Mouse (Mus musculus) cortical plate, adult 2 months (tissue): ENCODE measurements around the gene Zfhx2. TPM values are rescaled to one million over a fixed set of nuclear protein-coding genes. Genes with fewer than 3 reads are reported as not detected.
A peak's percentile ranks its signal among the peaks of the same experiment; 100 is the strongest.

Experiments
- H3K27ac ChIP-seq: fragments of 200-500 bp; 2 replicates; pipeline ENCODE4 v1.5.1; 2012; ENCODE audit warnings: low read length, control low read depth, inconsistent platforms; ENCODE audit not compliant: insufficient read depth
- H3K4me1 ChIP-seq: fragments of 200-500 bp; 2 replicates; pipeline ENCODE4 v1.6.1; 2011; ENCODE audit warnings: low read length; ENCODE audit not compliant: control insufficient read depth, insufficient read depth
- H3K4me3 ChIP-seq: fragments of 200-500 bp; 2 replicates; pipeline ENCODE4 v1.5.1; 2011; ENCODE audit warnings: mild to moderate bottlenecking, low read length, control low read depth; ENCODE audit not compliant: insufficient read depth
- CTCF ChIP-seq: fragments of 200-500 bp; IDR thresholded peaks from 2 replicates; pipeline ENCODE4 v1.5.1; 2011; ENCODE audit warnings: mild to moderate bottlenecking, control low read depth, low read length; ENCODE audit not compliant: insufficient read depth; ENCODE audit errors: extremely low read depth
- POLR2A ChIP-seq: fragments of 200-500 bp; IDR thresholded peaks from 2 replicates; pipeline ENCODE4 v1.6.1; 2011; ENCODE audit warnings: mild to moderate bottlenecking, low read length, control low read depth; ENCODE audit not compliant: insufficient read depth; ENCODE audit errors: extremely low read depth
- polyA plus RNA-seq: library from polyadenylated mRNA; depleted of rRNA; stranded (reverse); fragments of >200 nt; gene quantifications from 2 replicates; pipeline ENCODE4 v1.2.3, GENCODE M21; 2012

Zfhx2 gene
- polyA plus RNA-seq, 1 experiment = 13.0 TPM

GRCm38 (mm10) chr14:55095671-55096070 is 3.5 kb upstream of the Zfhx2 start:
- TF ChIP-seq CTCF (no peak), POLR2A (no peak)
- Histone ChIP-seq H3K4me3 (peak overlapping the region; percentile 82; the same call in 1 of the 2 replicates), H3K4me1 (peaks cover 6% of the 10 kb centered on the region), H3K27ac (no peak overlapping the region)

GRCm38 (mm10) chr14:55095263-55095662 is 3.1 kb upstream of the Zfhx2 start:
- Histone ChIP-seq H3K4me1 (peaks cover 6% of the 10 kb centered on the region), H3K4me3 (peak overlapping the region; percentile 82), H3K27ac (peak overlapping the region; percentile 85; the same call in 1 of the 2 replicates)
- TF ChIP-seq POLR2A = no peak
- no peak for TF ChIP-seq CTCF

DNA sequence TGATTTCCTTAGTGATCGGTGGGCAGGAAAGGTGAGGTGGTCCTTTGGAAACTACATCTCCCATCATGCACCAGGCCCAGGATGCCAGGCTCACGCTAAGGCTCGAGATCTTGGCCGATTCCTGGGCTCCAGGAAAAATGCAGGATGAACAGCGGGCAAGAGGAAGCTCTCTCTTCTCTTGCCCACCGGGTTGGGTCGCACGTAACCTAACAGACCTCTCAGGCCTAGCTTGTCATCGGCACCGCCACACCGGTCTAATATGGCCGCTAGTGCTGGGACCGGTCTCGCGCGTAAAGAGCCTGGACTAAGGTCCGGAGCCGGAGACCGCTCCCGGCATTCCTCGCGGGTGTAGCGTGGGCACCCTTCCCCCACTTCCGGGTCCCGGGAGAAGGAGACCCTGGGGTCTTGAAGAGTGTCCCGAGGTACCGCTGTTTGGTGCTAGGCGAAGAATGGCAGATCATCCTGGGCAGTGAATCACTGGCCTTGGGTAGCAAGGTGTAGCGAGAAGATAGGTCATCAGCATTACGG is 2.6 kb upstream of the Zfhx2 start, which contains the start of gene Thtpa:
TSS of gene Thtpa (plus strand) at position 81 of the 528 bp plus-strand sequence.
- H3K27ac ChIP-seq = peak within 1 kb of the TSS; percentile 85
- H3K4me3 ChIP-seq = peak within 1 kb of the TSS; percentile 82
- TF ChIP-seq POLR2A (peak; percentile 65; the same call in 1 of the 2 replicates), CTCF (no peak)
- peaks cover 6% of the 10 kb centered on the region for H3K4me1 ChIP-seq

DNA sequence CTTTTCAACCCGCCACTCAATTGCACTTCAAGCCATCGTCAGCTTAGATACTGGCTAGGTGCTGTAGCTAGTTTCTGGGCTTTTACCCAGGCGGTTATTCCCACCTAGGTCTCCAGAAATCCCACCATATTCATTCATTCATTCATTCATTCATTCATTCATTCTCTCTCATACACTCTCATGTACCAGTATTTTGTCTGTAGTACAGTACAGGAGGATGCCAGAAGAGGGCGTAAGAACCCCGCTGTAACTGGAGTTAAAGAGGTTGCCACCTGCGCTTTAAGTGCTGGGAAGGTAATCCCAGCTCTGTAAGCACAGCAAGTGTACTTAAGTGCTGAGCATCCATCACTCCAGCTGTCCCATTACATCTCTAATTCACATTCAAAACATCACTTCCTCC is 1.8 kb upstream of the Zfhx2 start:
- no peak for TF ChIP-seq POLR2A
- TF ChIP-seq CTCF = no peak
- Histone ChIP-seq H3K27ac (no peak overlapping the region), H3K4me1 (peaks cover 10% of the 10 kb centered on the region), H3K4me3 (no peak overlapping the region)

DNA sequence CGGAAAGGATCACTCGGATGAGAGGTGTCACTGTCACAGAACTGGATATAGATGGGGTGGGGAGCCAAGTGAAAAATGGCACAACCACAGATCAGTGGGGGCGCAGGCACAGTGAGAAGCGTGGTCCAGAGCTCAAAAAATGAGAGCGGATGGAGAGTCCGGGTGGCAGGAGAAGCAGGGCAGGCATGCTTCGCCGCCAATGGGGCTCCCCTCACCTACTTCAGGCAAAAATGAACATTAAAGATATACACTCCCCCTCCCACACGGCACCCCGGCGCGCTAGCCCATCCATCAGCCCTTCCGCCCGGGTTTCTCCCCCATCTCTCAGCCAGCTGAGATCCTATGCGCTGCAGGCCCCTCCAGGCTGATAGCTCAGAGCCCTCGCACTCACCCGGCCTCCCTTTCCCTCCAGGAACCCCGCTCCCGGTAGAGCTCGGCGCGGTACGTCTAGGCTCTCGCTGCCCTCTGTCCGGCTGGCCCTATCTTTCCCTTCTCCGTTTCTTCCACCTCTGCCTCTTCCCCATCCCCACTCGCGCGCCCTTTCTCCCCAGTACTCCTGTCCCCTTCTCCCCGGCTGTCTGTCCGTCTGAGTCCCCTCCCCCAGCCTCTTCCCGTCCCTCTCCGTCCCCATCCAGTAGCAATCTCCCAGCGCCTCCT is 787 bp downstream of the Zfhx2 start:
- no peak for TF ChIP-seq CTCF
- peak; percentile 46; the same call in 1 of the 2 replicates for TF ChIP-seq POLR2A
- Histone ChIP-seq H3K27ac (peak overlapping the region; percentile 36), H3K4me3 (peak overlapping the region; percentile 73), H3K4me1 (peaks cover 10% of the 10 kb centered on the region)

- Histone ChIP-seq H3K4me1 (peaks cover 10% of the 10 kb centered on the region), H3K27ac (no peak overlapping the region)
Observed at GRCm38 (mm10) chr14:55089199-55089947, 2.8 kb downstream of the Zfhx2 start.

DNA sequence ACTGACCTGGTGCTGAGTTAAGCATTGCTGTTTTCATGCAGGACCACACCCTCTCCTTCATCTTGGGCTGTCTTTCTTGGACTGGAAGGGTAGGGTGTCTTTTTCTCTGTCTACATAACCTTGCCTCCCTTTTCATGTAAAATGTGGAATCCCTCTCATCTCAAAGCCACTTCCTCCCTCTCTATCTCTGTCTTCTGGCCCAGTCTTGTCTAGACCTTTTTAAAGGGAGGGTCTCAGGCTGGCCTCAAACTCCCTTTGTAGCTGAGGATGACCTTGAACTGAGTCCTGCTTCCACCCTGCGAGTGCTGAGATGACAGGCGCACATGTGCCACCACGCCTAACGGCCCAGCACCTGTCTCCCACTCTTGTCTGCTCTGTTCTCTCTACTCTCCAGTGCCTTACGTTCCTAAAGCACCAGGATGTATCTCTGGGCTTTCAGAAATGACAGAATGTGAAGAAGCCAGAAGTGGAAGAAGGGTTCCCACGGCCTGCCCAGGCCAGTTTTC is 6.1 kb downstream of the Zfhx2 start:
- TF ChIP-seq CTCF = no peak
- TF ChIP-seq POLR2A = no peak
- H3K4me1 ChIP-seq = peaks cover 10% of the 10 kb centered on the region
- no peak overlapping the region for H3K27ac ChIP-seq
- no peak overlapping the region for H3K4me3 ChIP-seq

More at GRCm38 (mm10) chr14:55089199-55089947, 2.8 kb downstream of the Zfhx2 start:
- TF ChIP-seq POLR2A = 0 out of 2 replicates have a peak, but pooled peaks have one; percentile 4
- TF ChIP-seq CTCF = no peak
- H3K4me3 ChIP-seq = peak overlapping the region; percentile 73

DNA sequence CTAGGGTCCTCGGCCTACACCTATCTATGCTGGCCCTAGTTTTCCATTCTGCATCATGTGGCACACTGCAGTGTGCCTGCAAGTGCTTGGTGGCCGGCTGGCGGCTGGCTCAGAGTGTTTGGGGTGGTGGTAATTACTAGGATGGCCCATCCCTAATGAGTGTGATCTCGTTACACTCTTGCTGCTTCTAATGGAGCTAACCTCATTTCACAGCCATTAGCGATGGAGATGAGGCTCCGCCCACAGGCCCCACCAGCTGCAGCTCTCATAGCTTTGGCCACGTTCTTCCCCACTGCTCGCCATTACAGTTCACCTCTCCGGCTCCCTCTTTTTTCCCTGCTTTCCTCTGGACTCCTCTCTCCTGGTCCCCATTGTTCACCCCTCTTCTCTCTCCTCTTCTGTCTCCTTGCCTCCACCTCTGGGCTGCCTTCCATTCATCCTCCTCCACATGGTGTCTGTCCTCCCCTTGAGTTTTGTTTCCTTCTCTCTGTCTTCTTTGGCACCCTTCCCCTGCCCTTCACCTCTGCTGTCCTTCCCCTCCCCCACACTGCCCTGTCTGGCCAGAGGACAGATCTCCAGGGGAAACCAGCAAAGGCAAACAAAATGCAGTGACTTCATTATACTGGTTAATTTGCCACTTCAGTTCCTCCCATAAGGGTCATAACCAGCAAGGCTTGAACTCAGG is 6.7 kb downstream of the Zfhx2 start:
- Histone ChIP-seq H3K4me3 (no peak overlapping the region), H3K4me1 (peaks cover 10% of the 10 kb centered on the region), H3K27ac (no peak overlapping the region)
- no peak for TF ChIP-seq POLR2A
- TF ChIP-seq CTCF = no peak

DNA sequence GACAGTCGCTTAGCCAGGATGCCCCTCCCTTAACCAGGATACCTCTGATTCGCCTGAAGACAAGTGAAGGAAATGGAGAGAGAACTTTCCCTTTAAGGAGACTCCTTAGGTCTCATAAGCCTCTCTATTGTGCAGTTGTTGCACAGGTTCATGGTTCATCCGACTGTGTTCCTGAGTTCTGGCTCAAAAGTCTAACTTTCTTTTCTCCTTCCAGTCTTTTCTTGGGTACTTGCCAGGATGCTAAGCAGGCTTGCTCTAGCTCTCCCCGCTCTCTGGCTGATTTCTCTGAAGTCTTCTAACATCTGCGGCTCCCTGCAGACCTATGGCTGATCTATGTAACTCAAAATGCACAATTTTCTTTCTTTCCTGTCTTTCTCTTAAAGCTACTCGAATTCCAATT is 8.6 kb downstream of the Zfhx2 start:
- Histone ChIP-seq H3K27ac (no peak overlapping the region), H3K4me3 (no peak overlapping the region), H3K4me1 (peaks cover 7% of the 10 kb centered on the region; the same call in 1 of the 2 replicates)
- TF ChIP-seq POLR2A (no peak), CTCF (no peak)
